Mouse (Mus musculus): ENCODE measurements around the gene Glyr1.

The Glyr1 gene

GRCm38 (mm10) chr16:5049774-5050234, at the start of gene Glyr1, which contains the start of gene Ubn1:
Gene Glyr1 (minus strand): TSS chr16:5049863.
Gene Ubn1 (plus strand): TSS chr16:5050057.
- peak; percentile 100 for DNase-seq (ENCODE audit: low spot score in 2 of 2)

- DNase-seq (ENCODE audit: low spot score in 2 of 2) = no peak
Measured at GRCm38 (mm10) chr16:5096504-5096903, 46.8 kb upstream of the Glyr1 start.

DNA sequence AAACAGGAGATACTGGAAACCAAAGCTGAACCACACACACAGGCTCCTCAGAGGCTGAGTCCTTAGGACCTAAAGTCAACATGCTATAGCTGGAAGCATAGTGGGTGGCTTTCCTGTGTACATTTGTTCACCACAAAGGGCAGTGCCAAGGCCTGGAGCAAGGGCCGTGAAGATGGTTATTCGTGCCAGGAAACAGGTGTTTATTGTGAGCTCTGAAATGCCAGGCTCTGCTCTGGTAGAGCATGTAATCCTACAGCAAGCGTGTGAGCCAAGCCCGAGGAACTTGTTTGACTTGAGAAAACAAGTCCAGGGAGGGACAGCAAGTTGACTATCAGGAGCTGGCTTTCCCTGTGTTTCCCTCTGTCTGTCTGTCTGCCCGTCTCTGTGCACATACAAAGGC, 43.6 kb upstream of the Glyr1 start:
- no peak for DNase-seq (ENCODE audit: low spot score in 2 of 2)

- no peak for DNase-seq (ENCODE audit: low spot score in 2 of 2)
Measured at GRCm38 (mm10) chr16:5089021-5089420, 39.4 kb upstream of the Glyr1 start.

- DNase-seq (ENCODE audit: low spot score in 2 of 2) = no peak
Measured at GRCm38 (mm10) chr16:5086179-5086578, 36.5 kb upstream of the Glyr1 start.

- no peak for DNase-seq (ENCODE audit: low spot score in 2 of 2)
Measured at GRCm38 (mm10) chr16:5085196-5085595, 35.5 kb upstream of the Glyr1 start.

GRCm38 (mm10) chr16:5074341-5074740, 24.7 kb upstream of the Glyr1 start:
- DNase-seq (ENCODE audit: low spot score in 2 of 2) = no peak

GRCm38 (mm10) chr16:5071974-5072373, 22.3 kb upstream of the Glyr1 start:
- DNase-seq (ENCODE audit: low spot score in 2 of 2) = no peak

- DNase-seq (ENCODE audit: low spot score in 2 of 2) = peak in 1 of 2 experiments; percentile 40
Measured at GRCm38 (mm10) chr16:5070321-5070720, 20.7 kb upstream of the Glyr1 start.

DNA sequence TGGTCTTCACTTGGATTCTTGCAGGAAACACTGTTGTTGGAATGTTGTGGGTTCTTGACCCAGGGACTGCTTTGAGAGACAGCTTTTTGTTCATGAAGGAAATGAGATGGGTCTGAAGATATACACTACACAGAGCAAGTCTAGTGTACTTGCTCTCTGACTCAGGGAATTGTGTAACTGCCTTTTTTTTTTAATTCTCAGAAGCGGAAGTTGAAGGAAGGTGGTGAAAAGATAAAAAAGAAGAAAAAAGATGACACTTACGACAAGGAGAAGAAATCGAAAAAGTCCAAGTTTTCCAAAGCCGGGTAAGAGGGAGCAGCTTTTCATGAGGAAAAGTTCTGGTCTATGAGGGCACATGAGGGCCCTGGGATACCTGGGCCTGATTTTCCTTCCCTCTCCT, 13.8 kb upstream of the Glyr1 start:
- no peak for DNase-seq (ENCODE audit: low spot score in 2 of 2)

- DNase-seq (ENCODE audit: low spot score in 2 of 2) = no peak
Measured at GRCm38 (mm10) chr16:5058114-5058513, 8.5 kb upstream of the Glyr1 start.

GRCm38 (mm10) chr16:5050251-5051110, 818 bp upstream of the Glyr1 start:
- DNase-seq (ENCODE audit: low spot score in 2 of 2) = peak; percentile 80 to 87

GRCm38 (mm10) chr16:5049182-5049773, 385 bp downstream of the Glyr1 start:
- peak in 1 of 2 experiments; percentile 24 for DNase-seq (ENCODE audit: low spot score in 2 of 2)

- DNase-seq (ENCODE audit: low spot score in 2 of 2) = no peak
Measured at GRCm38 (mm10) chr16:5045322-5045721, 4.3 kb downstream of the Glyr1 start.

DNA sequence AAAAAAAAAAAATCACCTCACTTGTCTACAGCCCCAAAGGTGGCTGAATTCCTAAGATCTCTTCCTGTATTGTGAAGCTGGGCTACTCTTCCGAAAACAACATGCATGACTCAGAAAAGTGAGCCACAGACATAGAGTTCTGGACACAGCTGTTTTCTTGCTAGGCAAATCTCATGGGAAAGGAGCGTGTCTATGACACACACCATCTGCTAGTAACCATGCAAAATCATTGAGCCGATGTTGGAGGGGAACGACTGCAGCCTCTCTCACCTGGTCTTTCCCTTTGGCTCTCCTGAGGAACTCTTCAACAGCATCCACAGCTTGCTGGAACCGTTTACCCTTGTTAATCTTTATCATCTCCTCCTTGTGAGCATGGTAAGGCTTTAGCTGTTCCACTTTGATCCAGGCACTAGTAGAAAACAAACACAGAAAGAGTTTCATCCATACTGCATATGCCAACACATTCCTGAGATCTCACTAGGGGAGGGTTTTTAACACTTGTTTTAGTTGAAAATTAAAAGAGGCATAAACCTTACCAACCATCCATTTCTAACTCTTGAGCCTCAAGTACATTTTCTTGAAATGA, 12.9 kb downstream of the Glyr1 start:
- DNase-seq (ENCODE audit: low spot score in 2 of 2) = no peak

DNA sequence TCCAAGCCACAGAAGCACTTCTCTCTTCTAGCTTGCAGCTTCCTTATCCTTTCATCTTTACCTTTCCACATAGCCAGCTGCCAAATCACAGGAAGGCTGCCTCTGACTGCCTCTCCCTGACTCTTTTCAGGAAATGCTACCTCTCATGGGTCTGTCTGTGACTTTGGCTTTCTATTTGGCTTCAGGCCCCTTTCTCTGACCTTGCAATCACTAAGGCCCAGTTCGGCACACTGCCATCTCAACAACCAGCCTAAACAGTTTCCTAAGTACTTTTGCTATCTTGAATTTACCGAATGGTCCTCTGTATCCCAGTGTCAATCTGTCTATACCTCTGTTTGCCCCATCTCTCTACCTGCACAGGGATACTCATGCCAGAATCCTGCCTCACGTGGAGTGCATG, 14.1 kb downstream of the Glyr1 start:
- DNase-seq (ENCODE audit: low spot score in 2 of 2) = no peak

DNA sequence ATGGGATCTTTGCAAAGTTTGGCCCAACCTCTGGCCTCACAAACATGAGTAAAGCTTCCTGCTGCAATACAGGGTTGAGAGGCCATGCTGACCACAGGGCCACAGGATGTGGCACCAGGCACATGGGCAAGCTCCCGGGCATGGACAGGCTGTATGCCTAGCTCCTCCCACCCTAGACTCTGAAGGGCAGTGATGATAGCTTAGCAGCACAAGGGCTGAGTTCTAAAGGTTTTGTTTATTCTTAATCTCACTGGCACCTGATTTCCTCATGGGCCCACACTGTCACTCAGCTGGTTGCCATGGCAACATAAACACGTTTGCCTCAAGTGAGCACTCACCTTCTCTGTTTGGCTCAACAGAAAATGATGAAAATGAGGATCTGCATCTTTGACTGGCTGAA, 19.8 kb downstream of the Glyr1 start:
- DNase-seq (ENCODE audit: low spot score in 2 of 2) = no peak

DNA sequence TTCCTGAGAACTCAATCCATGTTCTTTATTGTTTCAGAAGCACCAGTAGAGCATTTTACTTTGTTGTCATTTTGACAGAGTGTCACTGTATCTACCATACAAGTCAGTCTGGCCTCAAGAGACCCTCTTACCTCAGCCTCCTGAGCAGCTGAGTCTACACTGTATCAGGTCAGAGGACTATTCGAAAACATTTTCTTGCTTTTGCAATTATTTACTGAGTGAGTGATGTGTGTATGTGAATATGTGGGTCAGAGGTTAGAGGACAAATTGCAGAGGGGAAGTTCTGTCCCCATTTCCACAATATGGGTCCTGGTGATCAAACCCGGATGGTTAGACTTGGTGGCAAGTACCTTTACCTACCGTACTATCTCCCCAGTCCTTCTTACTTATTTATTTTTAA, 25.6 kb downstream of the Glyr1 start:
- no peak for DNase-seq (ENCODE audit: low spot score in 2 of 2)

GRCm38 (mm10) chr16:5014578-5014977, 35.1 kb downstream of the Glyr1 start:
- no peak for DNase-seq (ENCODE audit: low spot score in 2 of 2)

GRCm38 (mm10) chr16:5013054-5013838, 36.4 kb downstream of the Glyr1 start, which contains the start of gene Rogdi:
Gene Rogdi (minus strand): TSS chr16:5013553.
- DNase-seq (ENCODE audit: low spot score in 2 of 2) = peak; percentile 99 to 100
